Mouse (Mus musculus) macrophage (primary cell): ENCODE measurements around the gene Rnaseh2a. TPM values are rescaled to one million over a fixed set of nuclear protein-coding genes. Genes with fewer than 3 reads are reported as not detected.

Experiments used
- H3K27ac ChIP-seq: fragments of 350-480 bp; formaldehyde crosslinking; 2 replicates; pipeline ENCODE4 v1.9.0; 2021
- H3K36me3 ChIP-seq: fragments of 350-480 bp; formaldehyde crosslinking; 2 replicates; pipeline ENCODE4 v1.9.0; 2021; ENCODE audit errors: inconsistent target
- H3K4me3 ChIP-seq: fragments of 350-480 bp; formaldehyde crosslinking; 2 replicates; pipeline ENCODE4 v1.9.0; 2021; ENCODE audit errors: inconsistent target
- H3K79me2 ChIP-seq: fragments of 350-480 bp; formaldehyde crosslinking; 2 replicates; pipeline ENCODE4 v1.9.0; 2021; ENCODE audit errors: inconsistent target
- WGBS: methylation state at CpG from one replicate; pipeline ENCODE4 v1.1.7; 2026; ENCODE audit warnings: inconsistent platforms; ENCODE audit not compliant: missing documents; 5-methylcytosine and 5-hydroxymethylcytosine counted together
- polyA plus RNA-seq: library from polyadenylated mRNA; stranded (reverse); fragments of 250-400 nt; gene quantifications from 3 replicates; pipeline ENCODE4 v1.2.4, GENCODE M21; 2018; ENCODE audit warnings: inconsistent platforms

Rnaseh2a gene
- polyA plus RNA-seq, 1 experiment from 2014 or later = 15.9 TPM

- peak overlapping the region; percentile 28 for H3K27ac ChIP-seq
- 0 out of 2 replicates have a peak, but pooled peaks cover 7% of the 10 kb centered on the region for H3K36me3 ChIP-seq
- peak overlapping the region; percentile 71 for H3K4me3 ChIP-seq
- H3K79me2 ChIP-seq = peaks cover 11% of the 10 kb centered on the region
- WGBS = under 1% methylated on average over 41 of the region's 41 CpGs
Observed at GRCm38 (mm10) chr8:84965731-84966291, 3.8 kb downstream of the Rnaseh2a start.

GRCm38 (mm10) chr8:84963952-84964351 lies 5.6 kb downstream of the Rnaseh2a start:
- Histone ChIP-seq H3K27ac (no peak overlapping the region), H3K4me3 (no peak overlapping the region), H3K79me2 (no peaks in the 10 kb centered on the region; the same call in 1 of the 2 replicates), H3K36me3 (0 out of 2 replicates have a peak, but pooled peaks cover 7% of the 10 kb centered on the region)
- 92% methylated on average over 4 of the region's 4 CpGs for WGBS

GRCm38 (mm10) chr8:84959811-84960210 lies 9.8 kb downstream of the Rnaseh2a start:
- Histone ChIP-seq H3K27ac (no peak overlapping the region), H3K4me3 (no peak overlapping the region), H3K36me3 (peaks cover 14% of the 10 kb centered on the region; the same call in 1 of the 2 replicates), H3K79me2 (no peaks in the 10 kb centered on the region)
- WGBS = 98% methylated on average over 5 of the region's 7 CpGs

GRCm38 (mm10) chr8:84956768-84957167 lies 12.8 kb downstream of the Rnaseh2a start:
- H3K27ac ChIP-seq = no peak overlapping the region
- WGBS = 55% methylated on average over 2 of the region's 2 CpGs
- H3K36me3 ChIP-seq = peaks cover 14% of the 10 kb centered on the region; the same call in 1 of the 2 replicates
- no peak overlapping the region for H3K4me3 ChIP-seq
- H3K79me2 ChIP-seq = no peaks in the 10 kb centered on the region

- no peak overlapping the region for H3K4me3 ChIP-seq
- no peak overlapping the region for H3K27ac ChIP-seq
- peaks cover 2% of the 10 kb centered on the region; the same call in 1 of the 2 replicates for H3K36me3 ChIP-seq
- H3K79me2 ChIP-seq = no peaks in the 10 kb centered on the region
- 7% methylated on average over 18 of the region's 18 CpGs for WGBS
Observed at GRCm38 (mm10) chr8:84952612-84953255, 16.8 kb downstream of the Rnaseh2a start.

- 19% methylated on average over 12 of the region's 12 CpGs for WGBS
- H3K4me3 ChIP-seq = no peak overlapping the region
- H3K79me2 ChIP-seq = no peaks in the 10 kb centered on the region
- H3K36me3 ChIP-seq = no peaks in the 10 kb centered on the region
- H3K27ac ChIP-seq = no peak overlapping the region
Observed at GRCm38 (mm10) chr8:84949753-84950152, 19.8 kb downstream of the Rnaseh2a start.

GRCm38 (mm10) chr8:84947241-84947545 lies 22.4 kb downstream of the Rnaseh2a start:
- Histone ChIP-seq H3K4me3 (no peak overlapping the region), H3K27ac (no peak overlapping the region), H3K36me3 (no peaks in the 10 kb centered on the region), H3K79me2 (no peaks in the 10 kb centered on the region)
- WGBS = 13% methylated on average over 9 of the region's 9 CpGs

- WGBS = 15% methylated on average over 17 of the region's 17 CpGs
- H3K79me2 ChIP-seq = no peaks in the 10 kb centered on the region
- no peaks in the 10 kb centered on the region for H3K36me3 ChIP-seq
- H3K27ac ChIP-seq = no peak within 1 kb of the TSS
- H3K4me3 ChIP-seq = no peak within 1 kb of the TSS
Observed at GRCm38 (mm10) chr8:84946528-84947240, 22.9 kb downstream of the Rnaseh2a start, which contains the start of gene Rtbdn. Gene Rtbdn, plus strand, starts transcription at chr8:84946991.

- no peak overlapping the region for H3K4me3 ChIP-seq
Observed at GRCm38 (mm10) chr8:84945633-84946527, 23.7 kb downstream of the Rnaseh2a start.

GRCm38 (mm10) chr8:84945235-84945632 lies 24.3 kb downstream of the Rnaseh2a start:
- H3K27ac ChIP-seq = no peak overlapping the region
- H3K4me3 ChIP-seq = no peak overlapping the region
- no peaks in the 10 kb centered on the region for H3K79me2 ChIP-seq
- WGBS = 7% methylated on average over 8 of the region's 11 CpGs
- no peaks in the 10 kb centered on the region for H3K36me3 ChIP-seq

More at GRCm38 (mm10) chr8:84945633-84946527, 23.7 kb downstream of the Rnaseh2a start:
- Histone ChIP-seq H3K27ac (no peak overlapping the region), H3K36me3 (no peaks in the 10 kb centered on the region), H3K79me2 (no peaks in the 10 kb centered on the region)
- 3% methylated on average over 39 of the region's 67 CpGs for WGBS

GRCm38 (mm10) chr8:84944478-84945160 lies 24.9 kb downstream of the Rnaseh2a start:
- Histone ChIP-seq H3K36me3 (no peaks in the 10 kb centered on the region), H3K27ac (no peak overlapping the region), H3K4me3 (no peak overlapping the region), H3K79me2 (no peaks in the 10 kb centered on the region)
- 8% methylated on average over 21 of the region's 26 CpGs for WGBS

- H3K27ac ChIP-seq = no peak overlapping the region
- H3K36me3 ChIP-seq = no peaks in the 10 kb centered on the region
- no peaks in the 10 kb centered on the region for H3K79me2 ChIP-seq
- H3K4me3 ChIP-seq = no peak overlapping the region
- WGBS = 32% methylated on average over 3 of the region's 4 CpGs
Observed at GRCm38 (mm10) chr8:84943699-84944098, 25.9 kb downstream of the Rnaseh2a start.

GRCm38 (mm10) chr8:84937620-84938485 lies 31.7 kb downstream of the Rnaseh2a start:
- Histone ChIP-seq H3K4me3 (no peak overlapping the region), H3K36me3 (no peaks in the 10 kb centered on the region), H3K27ac (no peak overlapping the region), H3K79me2 (no peaks in the 10 kb centered on the region)
- 63% methylated on average over 12 of the region's 13 CpGs for WGBS
